Mouse (Mus musculus): ENCODE data around the gene H2-M5. TPM values are rescaled to one million over a fixed set of nuclear protein-coding genes. Genes with fewer than 3 reads are reported as not detected.

H2-M5 gene
- total RNA-seq, 1 experiment from 2014 or later: not detected

- peak; percentile 91 for ATAC-seq (replicated peaks; ENCODE audit: insufficient number of reproducible peaks, low FRiP score, low TSS enrichment, poor library complexity, severe bottlenecking)
These were observed 31.2 kb downstream of the H2-M5 start, which contains the start of the genes Znrd1 and Znrd1as for GRCm38 (mm10) chr17:36957999-36958743. TSS of gene Znrd1 (minus strand) at chr17:36958559. TSS of gene Znrd1as (plus strand) at chr17:36958592.

- no peak for ATAC-seq (replicated peaks; ENCODE audit: insufficient number of reproducible peaks, low FRiP score, low TSS enrichment, poor library complexity, severe bottlenecking)
These were observed 36.3 kb downstream of the H2-M5 start for GRCm38 (mm10) chr17:36953062-36953461.

DNA sequence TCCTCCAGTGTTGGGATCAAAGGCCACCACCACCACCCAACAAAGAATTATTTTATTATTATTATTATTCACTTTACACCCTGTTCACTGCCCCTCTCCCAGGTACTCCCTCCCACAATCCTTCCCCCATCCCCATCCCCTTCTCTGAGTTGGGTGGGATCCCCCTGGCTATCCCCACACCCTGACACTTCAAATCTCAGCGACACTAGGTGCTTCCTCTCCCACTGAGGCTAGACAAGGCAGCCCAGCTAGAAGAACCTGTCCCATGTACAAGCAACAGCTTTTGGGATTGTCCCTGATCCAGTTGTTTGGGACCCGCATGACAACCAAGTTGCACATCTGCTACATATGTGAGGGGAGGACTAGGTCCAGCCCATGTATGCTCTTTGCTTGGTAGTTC, 36.7 kb downstream of the H2-M5 start:
- no peak for ATAC-seq (replicated peaks; ENCODE audit: insufficient number of reproducible peaks, low FRiP score, low TSS enrichment, poor library complexity, severe bottlenecking)

DNA sequence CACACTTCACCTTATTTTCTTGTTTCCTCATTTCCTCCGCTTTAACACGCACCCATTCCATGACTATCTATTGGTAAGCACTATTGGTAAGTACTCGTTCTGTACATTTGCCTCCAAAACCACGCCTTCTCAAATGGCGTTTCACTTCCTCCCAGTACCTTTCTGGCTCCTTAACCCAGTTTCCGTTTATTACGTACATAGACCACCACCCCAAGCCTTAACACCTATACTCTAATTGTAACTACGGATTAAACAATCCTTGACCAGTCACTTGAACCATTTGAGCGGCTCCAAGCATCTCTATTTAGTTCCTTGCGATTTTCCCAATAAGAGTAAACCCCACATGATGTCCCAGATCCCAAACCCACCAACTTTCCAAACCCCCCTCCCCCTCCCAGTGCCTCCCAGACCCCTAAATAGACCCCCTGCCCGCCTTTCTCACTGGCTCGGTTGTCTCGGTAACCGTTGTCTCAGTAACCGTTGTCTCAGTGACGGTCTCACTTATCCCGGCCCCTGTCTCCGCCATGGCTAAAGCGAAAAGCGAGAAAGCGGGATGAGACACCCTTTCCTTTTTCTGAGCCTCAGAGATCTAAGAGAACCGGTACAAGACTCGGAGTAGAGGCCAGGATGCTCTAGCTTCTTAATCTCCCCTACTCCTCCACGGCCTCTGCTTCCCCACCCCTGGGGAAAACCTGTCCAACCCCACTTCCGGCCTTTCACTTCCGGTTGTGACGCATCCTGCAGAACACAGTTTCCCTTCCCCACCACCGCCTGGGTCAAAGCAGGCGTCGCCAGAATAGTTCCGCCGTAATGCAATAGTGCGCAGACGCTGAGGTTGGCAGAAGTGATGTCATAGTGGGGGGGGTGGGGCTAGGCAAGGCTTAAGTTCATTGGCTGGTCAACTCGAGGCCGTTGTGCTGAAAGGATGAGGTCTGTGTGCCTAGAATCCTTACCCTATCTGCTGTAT, 38.1 kb downstream of the H2-M5 start, which contains the start of gene Ppp1r11:
Gene Ppp1r11, minus strand, starts transcription at position 761 of the 967 bp plus-strand sequence.
- ATAC-seq (replicated peaks; ENCODE audit: insufficient number of reproducible peaks, low FRiP score, low TSS enrichment, poor library complexity, severe bottlenecking): peak; percentile 96

- ATAC-seq (replicated peaks; ENCODE audit: insufficient number of reproducible peaks, low FRiP score, low TSS enrichment, poor library complexity, severe bottlenecking): no peak
These were observed 40.1 kb downstream of the H2-M5 start for GRCm38 (mm10) chr17:36949265-36949664.

DNA sequence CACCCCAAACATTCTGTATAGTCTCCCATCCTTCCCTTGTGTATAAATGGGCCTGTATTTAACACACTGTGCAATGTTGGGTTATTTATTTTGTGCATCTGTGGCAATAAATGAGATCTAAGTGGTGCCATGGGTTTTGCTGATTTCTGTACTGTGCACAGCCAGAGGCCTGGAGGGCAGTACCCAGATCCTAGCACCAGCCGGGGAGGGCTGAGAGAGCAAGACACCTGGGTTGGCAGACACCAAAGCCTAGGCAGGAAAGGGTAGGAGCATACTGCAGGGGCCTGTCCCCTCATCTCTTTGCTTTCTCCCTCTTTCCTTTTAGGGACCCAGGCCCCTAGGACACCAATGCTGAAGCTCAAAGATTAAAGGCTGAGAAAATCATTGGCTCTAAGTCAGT, 41.1 kb downstream of the H2-M5 start:
- ATAC-seq (replicated peaks; ENCODE audit: insufficient number of reproducible peaks, low FRiP score, low TSS enrichment, poor library complexity, severe bottlenecking): no peak

- ATAC-seq (replicated peaks; ENCODE audit: insufficient number of reproducible peaks, low FRiP score, low TSS enrichment, poor library complexity, severe bottlenecking): no peak
These were observed 42.1 kb downstream of the H2-M5 start for GRCm38 (mm10) chr17:36947051-36947819.

DNA sequence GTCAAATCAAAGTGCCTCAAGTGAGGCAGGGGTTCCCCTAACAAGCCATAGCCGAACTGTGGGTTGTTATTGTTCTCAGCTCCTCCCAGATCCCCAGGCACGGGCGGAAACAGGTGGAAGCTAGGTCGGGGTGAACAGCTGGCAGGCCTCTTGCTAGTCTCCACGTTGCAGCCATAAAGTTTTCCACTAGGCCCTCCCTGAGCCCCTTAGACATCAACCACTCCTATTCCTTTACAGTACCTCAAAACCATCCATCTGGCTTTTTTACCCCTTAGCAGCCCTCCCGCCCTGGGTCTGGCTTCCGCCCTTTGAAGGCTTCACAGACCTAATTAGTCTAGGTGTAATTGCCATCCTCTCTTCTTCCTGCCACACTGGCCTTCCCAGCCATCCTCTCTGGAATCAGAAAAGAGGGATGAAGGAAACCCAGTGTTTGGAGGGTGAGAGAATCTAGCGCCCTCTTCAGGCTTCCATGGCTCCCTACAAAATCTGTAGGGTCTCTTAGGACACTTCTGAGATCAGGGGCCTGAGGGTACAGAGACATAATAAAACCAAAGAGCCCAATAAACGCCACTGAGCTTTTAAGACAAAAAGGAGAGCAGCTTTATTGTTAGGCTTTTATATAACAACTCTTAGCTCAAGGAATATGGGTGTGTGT, 45.1 kb downstream of the H2-M5 start:
- no peak for ATAC-seq (replicated peaks; ENCODE audit: insufficient number of reproducible peaks, low FRiP score, low TSS enrichment, poor library complexity, severe bottlenecking)

- no peak for ATAC-seq (replicated peaks; ENCODE audit: insufficient number of reproducible peaks, low FRiP score, low TSS enrichment, poor library complexity, severe bottlenecking)
These were observed 45.6 kb downstream of the H2-M5 start for GRCm38 (mm10) chr17:36943691-36944090.

DNA sequence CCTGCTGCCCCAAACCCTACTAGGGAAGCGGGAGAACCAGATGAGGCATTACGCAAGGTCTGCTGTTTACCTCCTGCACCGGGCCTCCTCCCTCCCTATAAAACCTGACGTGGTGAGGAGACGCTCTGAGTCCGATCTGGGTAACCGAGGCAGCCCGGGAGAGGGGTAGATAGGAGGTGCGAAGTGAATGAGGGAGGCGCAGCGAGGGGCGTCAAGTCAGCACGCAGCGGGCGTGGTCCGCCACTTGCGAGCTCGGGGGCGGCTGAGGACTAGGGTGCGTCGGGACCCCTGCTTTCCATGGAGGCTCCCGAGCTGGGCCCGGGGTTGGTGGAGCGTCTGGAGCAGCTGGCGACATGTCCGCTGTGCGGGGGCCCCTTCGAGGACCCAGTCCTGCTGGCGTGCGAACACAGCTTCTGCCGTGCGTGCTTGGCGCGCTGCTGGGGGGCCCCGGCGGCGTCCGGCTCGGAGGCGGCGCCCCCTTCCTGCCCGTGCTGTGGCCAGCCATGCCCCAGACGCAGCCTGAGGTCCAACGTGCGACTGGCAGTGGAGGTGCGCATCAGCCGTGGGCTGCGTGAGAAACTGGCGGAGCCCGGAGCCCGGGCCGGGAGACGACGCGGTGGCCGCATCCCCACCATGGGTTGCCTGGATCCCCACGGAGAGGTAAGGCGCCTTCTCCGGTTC, 46.4 kb downstream of the H2-M5 start, which contains the start of gene Rnf39:
Gene Rnf39, plus strand, starts transcription at position 128 of the 681 bp plus-strand sequence.
- no peak for ATAC-seq (replicated peaks; ENCODE audit: insufficient number of reproducible peaks, low FRiP score, low TSS enrichment, poor library complexity, severe bottlenecking)

DNA sequence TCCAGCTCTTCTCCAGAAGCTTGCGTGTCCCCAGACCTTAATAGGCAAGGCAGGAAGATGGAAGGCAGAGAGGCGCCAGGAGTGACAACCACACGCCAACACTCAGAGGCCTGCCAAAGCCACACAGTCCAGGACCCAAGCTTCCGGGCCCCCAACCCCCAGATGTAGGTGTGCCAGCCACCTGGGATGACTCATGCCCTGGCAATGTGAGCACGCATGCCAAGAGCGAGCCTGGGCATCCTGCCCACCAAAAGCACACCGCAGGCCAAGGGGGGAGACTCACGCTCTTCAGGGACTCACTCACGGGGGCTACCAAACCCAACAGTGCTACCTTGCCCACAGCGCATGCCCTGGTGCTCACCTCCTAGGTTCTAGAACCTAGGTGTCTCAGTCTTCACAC, 46.9 kb downstream of the H2-M5 start:
- ATAC-seq (replicated peaks; ENCODE audit: insufficient number of reproducible peaks, low FRiP score, low TSS enrichment, poor library complexity, severe bottlenecking): no peak

DNA sequence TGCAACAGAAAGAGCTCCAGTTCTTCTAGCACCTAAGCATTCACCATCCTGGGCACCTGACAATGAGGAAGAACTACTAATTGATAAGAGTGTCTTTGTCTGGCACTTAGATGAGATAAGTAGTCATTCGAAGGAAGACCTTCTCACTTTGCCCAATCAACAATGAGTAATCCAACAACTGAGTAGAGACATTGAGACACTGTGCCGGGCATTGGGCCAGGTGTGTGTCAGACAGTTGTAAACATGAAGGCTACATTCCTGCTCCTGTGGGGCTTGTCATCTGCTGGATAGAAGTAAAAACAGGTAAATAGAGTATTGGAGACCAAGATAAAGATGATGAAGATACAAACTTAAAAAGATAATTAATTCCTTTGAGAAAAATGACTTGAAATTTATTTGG, 51.3 kb downstream of the H2-M5 start:
- no peak for ATAC-seq (replicated peaks; ENCODE audit: insufficient number of reproducible peaks, low FRiP score, low TSS enrichment, poor library complexity, severe bottlenecking)

Other genes with a start within 250 kb of the H2-M5 start
- not detected in 3 replicates for gene H2-M10.5, start 216.6 kb downstream of the H2-M5 start, total RNA-seq (2017)
- gene H2-M10.6, start 177.4 kb downstream of the H2-M5 start, total RNA-seq (2017): not detected in 3 replicates
- gene Trim26, start 152.4 kb downstream of the H2-M5 start, total RNA-seq (2017): 45.2 to 61.6 TPM (median 45.5 TPM) in 3 replicates
- gene Trim15, start 122.3 kb downstream of the H2-M5 start, total RNA-seq (2017): not detected in 3 replicates
- gene Trim10, start 120.0 kb downstream of the H2-M5 start, total RNA-seq (2017): 0.49 to 16.6 TPM (median 11.1 TPM) in 3 replicates
- not detected in 3 replicates for gene Trim40, start 99.4 kb downstream of the H2-M5 start, total RNA-seq (2017)
- not detected in 3 replicates for gene Trim31, start 91.4 kb downstream of the H2-M5 start, total RNA-seq (2017)
- gene Rnf39, start 46.6 kb downstream of the H2-M5 start, total RNA-seq (2017): 2.6 TPM in 1 of 3 replicates, not detected in the others
- 41.5 to 96.1 TPM (median 79.2 TPM) in 3 replicates for gene Ppp1r11, start 37.8 kb downstream of the H2-M5 start, total RNA-seq (2017)
- gene Znrd1, start 31.0 kb downstream of the H2-M5 start, total RNA-seq (2017): 28.2 to 45.0 TPM (median 30.5 TPM) in 3 replicates
- 1.1 to 4.4 TPM (median 3.4 TPM) in 3 replicates for gene Znrd1as, start 30.9 kb downstream of the H2-M5 start, total RNA-seq (2017)
- not detected in 3 replicates for gene 2410137M14Rik, start 8.3 kb downstream of the H2-M5 start, total RNA-seq (2017)
- 0.64 to 3.4 TPM in 2 of 3 replicates, not detected in the other for gene Zfp57, start 11.6 kb upstream of the H2-M5 start, total RNA-seq (2017)
- gene Mog, start 33.9 kb upstream of the H2-M5 start, total RNA-seq (2017): not detected in 3 replicates
- 20.1 to 24.2 TPM (median 24.1 TPM) in 3 replicates for gene Gabbr1, start 56.4 kb upstream of the H2-M5 start, total RNA-seq (2017)
- not detected in 3 replicates for gene Olfr90, start 99.0 kb upstream of the H2-M5 start, total RNA-seq (2017)
- not detected in 3 replicates for gene Olfr91, start 108.7 kb upstream of the H2-M5 start, total RNA-seq (2017)
- gene Olfr92, start 130.6 kb upstream of the H2-M5 start, total RNA-seq (2017): 0.48 TPM in 1 of 3 replicates, not detected in the others
- gene Olfr93, start 172.0 kb upstream of the H2-M5 start, total RNA-seq (2017): not detected in 3 replicates
- not detected in 3 replicates for gene Ubd, start 204.4 kb upstream of the H2-M5 start, total RNA-seq (2017)
- gene Olfr94, start 211.5 kb upstream of the H2-M5 start, total RNA-seq (2017): not detected in 3 replicates
- gene Olfr95, start 223.6 kb upstream of the H2-M5 start, total RNA-seq (2017): not detected in 3 replicates
- not detected in 3 replicates for gene Olfr96, start 230.6 kb upstream of the H2-M5 start, total RNA-seq (2017)
- gene Olfr97, start 247.8 kb upstream of the H2-M5 start, total RNA-seq (2017): not detected in 3 replicates